Mouse (Mus musculus) heart, embryonic 14.5 days (tissue): ENCODE measurements at regions not wholly inside any gene's neighbourhood (a gene's known extent, or its start where the extent isn't known, plus 50 kb on each side); places are given as distances from the start of the nearest gene placed in this dataset.

Source experiments
- ATAC-seq: fragments of 200-750 bp; cut with Nextera tagmentation; 2 replicates; pipeline ENCODE4 v1.8.0; 2017; ENCODE audit warnings: low read depth, moderate TSS enrichment; ENCODE audit not compliant: insufficient number of reproducible peaks, insufficient read depth, low FRiP score
- H3K27ac ChIP-seq, 2 experiments: fragments of 200-500 bp in 1 of 2; fragments of 300-500 bp in 1 of 2; sonication (generic) in 1 of 2; replicated peaks in 1 of 2; 2 replicates each; pipeline ENCODE4 v1.5.1; 2012 to 2014; ENCODE audit warnings: low read depth in 2 of 2, low read length in 2 of 2, control low read depth in 1 of 2, mild to moderate bottlenecking in 1 of 2, mixed read lengths in 1 of 2; ENCODE audit not compliant: control insufficient read depth in 1 of 2, insufficient read depth in 1 of 2
- H3K27me3 ChIP-seq: fragments of 300-500 bp; sonication (generic); 2 replicates; pipeline ENCODE4 v1.6.1; 2014; ENCODE audit warnings: mild to moderate bottlenecking, low read length, control low read depth; ENCODE audit not compliant: control insufficient read depth, insufficient read depth
- H3K36me3 ChIP-seq: fragments of 300-500 bp; sonication (generic); 2 replicates; pipeline ENCODE4 v1.6.1; 2014; ENCODE audit warnings: mild to moderate bottlenecking, control low read depth, low read length, mixed read lengths; ENCODE audit not compliant: control insufficient read depth, insufficient read depth
- H3K4me1 ChIP-seq, 2 experiments: fragments of 200-500 bp in 1 of 2; fragments of 300-500 bp in 1 of 2; sonication (generic) in 1 of 2; 2 replicates each; pipeline ENCODE4 v1.6.1; 2012 to 2014; ENCODE audit warnings: low read length in 2 of 2, control low read depth in 1 of 2, mixed read lengths in 1 of 2; ENCODE audit not compliant: control insufficient read depth in 2 of 2, insufficient read depth in 2 of 2
- H3K4me2 ChIP-seq: fragments of 300-500 bp; sonication (generic); 2 replicates; pipeline ENCODE4 v1.6.1; 2014; ENCODE audit warnings: mild to moderate bottlenecking, low read length
- H3K4me3 ChIP-seq, 2 experiments: fragments of 200-500 bp in 1 of 2; fragments of 300-500 bp in 1 of 2; sonication (generic) in 1 of 2; 2 replicates each; pipeline ENCODE4 v1.5.1; 2012 to 2014; ENCODE audit warnings: low read length in 2 of 2, mild to moderate bottlenecking in 2 of 2, control low read depth in 1 of 2, low read depth in 1 of 2, moderate library complexity in 1 of 2; ENCODE audit not compliant: control insufficient read depth in 1 of 2, insufficient read depth in 1 of 2
- H3K9ac ChIP-seq: fragments of 300-500 bp; sonication (generic); 2 replicates; pipeline ENCODE4 v1.6.1; 2014; ENCODE audit warnings: mild to moderate bottlenecking, low read length
- H3K9me3 ChIP-seq: fragments of 300-500 bp; sonication (generic); 2 replicates; pipeline ENCODE4 v1.6.1; 2016; ENCODE audit warnings: low read length, control low read depth; ENCODE audit not compliant: control insufficient read depth
- WGBS: fragments of 180-500 bp; shearing (Covaris S2); extraction: QIAGEN DNeasy Blood & Tissue Kit; methylation state at CpG from one replicate; pipeline ENCODE4 v1.1.7; 2014; 5-methylcytosine and 5-hydroxymethylcytosine counted together

- H3K4me3 ChIP-seq = no peak overlapping the region
- ATAC-seq = no peak
These were observed 57.8 kb upstream of the Pias1 start for GRCm38 (mm10) chr9:63045531-63045930.

GRCm38 (mm10) chr9:63043304-63043703 is 55.6 kb upstream of the Pias1 start:
- H3K27ac ChIP-seq = no peak overlapping the region
- no peaks in the 10 kb centered on the region for H3K36me3 ChIP-seq
- H3K9ac ChIP-seq = no peak overlapping the region
- no peak overlapping the region for H3K4me3 ChIP-seq
- no peaks in the 10 kb centered on the region; a peak in 2 of 4 replicates for H3K4me1 ChIP-seq
- no peaks in the 10 kb centered on the region for H3K27me3 ChIP-seq
- 19% methylated on average over 3 of the region's 3 CpGs for WGBS
- no peaks in the 10 kb centered on the region for H3K9me3 ChIP-seq
- H3K4me2 ChIP-seq = no peak overlapping the region
- no peak for ATAC-seq

More at GRCm38 (mm10) chr9:63045531-63045930, 57.8 kb upstream of the Pias1 start:
- WGBS = 91% methylated on average over 4 of the region's 4 CpGs
- Histone ChIP-seq H3K9ac (no peak overlapping the region), H3K4me2 (no peak overlapping the region), H3K4me1 (no peaks in the 10 kb centered on the region; a peak in 2 of 4 replicates), H3K27ac (no peak overlapping the region), H3K9me3 (no peaks in the 10 kb centered on the region), H3K36me3 (no peaks in the 10 kb centered on the region), H3K27me3 (no peaks in the 10 kb centered on the region)

- no peak for ATAC-seq
- Histone ChIP-seq H3K9ac (no peak overlapping the region), H3K9me3 (no peaks in the 10 kb centered on the region), H3K27ac (no peak overlapping the region), H3K36me3 (no peaks in the 10 kb centered on the region), H3K27me3 (no peaks in the 10 kb centered on the region), H3K4me1 (no peaks in the 10 kb centered on the region; a peak in 1 of 4 replicates), H3K4me2 (no peak overlapping the region), H3K4me3 (no peak overlapping the region)
- WGBS = 76% methylated on average over 6 of the region's 6 CpGs
These were observed 50.3 kb upstream of the Pias1 start for GRCm38 (mm10) chr9:63038031-63038430.
